Mouse (Mus musculus): ENCODE measurements around the gene Cebpg.

- TF ChIP-seq POLR2A (IDR thresholded peaks at IDR 0.05; ENCODE audit: borderline replicate concordance, low read depth, low read length), result no peak
- no peak for TF ChIP-seq CTCF (IDR thresholded peaks at IDR 0.05; ENCODE audit: low read depth, low read length)
These were observed 13.6 kb downstream of the Cebpg start for GRCm38 (mm10) chr7:35042759-35043217.

All from bone marrow macrophage, adult 2 months (primary cell).